Mouse (Mus musculus): ENCODE measurements at regions not wholly inside any gene's neighbourhood (a gene's known extent, or its start where the extent isn't known, plus 50 kb on each side); places are given as distances from the start of the nearest gene placed in this dataset.

GRCm38 (mm10) chr4:69197577-69197976, 243.4 kb upstream of the Brinp1 start:
- Histone ChIP-seq H3K4me2 (ENCODE audit: low read depth) (no peak overlapping the region), H3K4me1 (ENCODE audit: control insufficient read depth, insufficient read depth, low read length) (no peaks in the 10 kb centered on the region), H3K27me3 (ENCODE audit: control insufficient read depth, insufficient read depth, low read length) (no peaks in the 10 kb centered on the region), H3K4me3 (ENCODE audit: low read depth, low read length) (no peak overlapping the region), H3K9me3 (ENCODE audit: control insufficient read depth, low read length) (no peaks in the 10 kb centered on the region), H3K9ac (ENCODE audit: low read length) (no peak overlapping the region), H3K27ac (ENCODE audit: low read depth, low read length) (no peak overlapping the region), H3K36me3 (ENCODE audit: control insufficient read depth, insufficient read depth, low read length) (no peaks in the 10 kb centered on the region)
- DNase-seq (ENCODE audit: low spot score) (no peak), ATAC-seq (ENCODE audit: insufficient read depth, low FRiP score, low TSS enrichment) (no peak)
- WGBS = 80% methylated on average over 1 of the region's 1 CpGs

GRCm38 (mm10) chr4:69196094-69196493, 241.9 kb upstream of the Brinp1 start:
- no peaks in the 10 kb centered on the region for H3K36me3 ChIP-seq (ENCODE audit: control insufficient read depth, insufficient read depth, low read length)
- ATAC-seq (ENCODE audit: insufficient read depth, low FRiP score, low TSS enrichment) = no peak
- H3K9ac ChIP-seq (ENCODE audit: low read length) = no peak overlapping the region
- no peak for DNase-seq (ENCODE audit: low spot score)
- 88% methylated on average over 1 of the region's 1 CpGs for WGBS
- no peaks in the 10 kb centered on the region for H3K4me1 ChIP-seq (ENCODE audit: control insufficient read depth, insufficient read depth, low read length)
- no peaks in the 10 kb centered on the region for H3K9me3 ChIP-seq (ENCODE audit: control insufficient read depth, low read length)
- peak overlapping the region; percentile 49 for H3K4me2 ChIP-seq (ENCODE audit: low read depth)
- H3K27me3 ChIP-seq (ENCODE audit: control insufficient read depth, insufficient read depth, low read length) = no peaks in the 10 kb centered on the region
- no peak overlapping the region for H3K27ac ChIP-seq (ENCODE audit: low read depth, low read length)
- peak overlapping the region; percentile 29; the same call in 1 of the 2 replicates for H3K4me3 ChIP-seq (ENCODE audit: low read depth, low read length)

- no peaks in the 10 kb centered on the region for H3K9me3 ChIP-seq (ENCODE audit: control insufficient read depth, low read length)
- peak overlapping the region; percentile 29 for H3K4me3 ChIP-seq (ENCODE audit: low read depth, low read length)
- peak overlapping the region; percentile 49 for H3K4me2 ChIP-seq (ENCODE audit: low read depth)
- no peak overlapping the region for H3K27ac ChIP-seq (ENCODE audit: low read depth, low read length)
- no peaks in the 10 kb centered on the region for H3K36me3 ChIP-seq (ENCODE audit: control insufficient read depth, insufficient read depth, low read length)
- 2% methylated on average over 13 of the region's 13 CpGs for WGBS
- no peaks in the 10 kb centered on the region for H3K4me1 ChIP-seq (ENCODE audit: control insufficient read depth, insufficient read depth, low read length)
- H3K27me3 ChIP-seq (ENCODE audit: control insufficient read depth, insufficient read depth, low read length) = no peaks in the 10 kb centered on the region
- H3K9ac ChIP-seq (ENCODE audit: low read length) = peak overlapping the region; percentile 52
- ATAC-seq (ENCODE audit: insufficient read depth, low FRiP score, low TSS enrichment) (peak; percentile 85), DNase-seq (ENCODE audit: low spot score) (peak; percentile 69)
These were observed 241.4 kb upstream of the Brinp1 start for GRCm38 (mm10) chr4:69195645-69196044.

Data from neural tube, embryonic 11.5 days (tissue).